Mouse (Mus musculus) bone marrow macrophage, adult 2 months (primary cell): ENCODE data around the gene Avpr2.
A peak's percentile ranks its signal among the peaks of the same experiment; 100 is the strongest.

Experiments used
- CTCF ChIP-seq: IDR thresholded peaks from 2 replicates; pipeline ENCODE4 v1.5.1; 2012; ENCODE audit warnings: low read depth, mild to moderate bottlenecking, low read length, moderate library complexity
- POLR2A ChIP-seq: IDR thresholded peaks from 2 replicates; pipeline ENCODE4 v1.6.1; 2012; ENCODE audit warnings: mild to moderate bottlenecking, low read depth, low read length, borderline replicate concordance

- peak; percentile 21; the same call in 1 of the 2 replicates for TF ChIP-seq CTCF
- no peak for TF ChIP-seq POLR2A
Measured at GRCm38 (mm10) chrX:73895719-73896118, 3.8 kb downstream of the Avpr2 start, which contains the start of gene L1cam.
